8 mouse cellular contexts compared by ENCODE assay signal in genomic region chr2:18065708-18066030, GRCm38 (mm10). TPM values are rescaled to one million over a fixed set of nuclear protein-coding genes. Genes with fewer than 3 reads are reported as not detected.
DNase-seq lines count a peak whose midpoint lies in the region; ATAC-seq and TF ChIP-seq lines count a peak whose summit lies in the region.

No protein-coding gene starts in this region.

- DNase-seq in heart, postnatal 10 days, result no peak
- DNase-seq in cerebellum, postnatal 10 days, result no peak
- no peak for DNase-seq in left cerebral cortex, postnatal 25 days (ENCODE audit: low spot score in 2 of 2)
- no peak for DNase-seq in gastrocnemius, postnatal 4 days (ENCODE audit: low spot score in 2 of 2)

- peak overlapping the region; percentile 100 for H3K9ac ChIP-seq in heart, embryonic 12.5 days
- peak overlapping the region; percentile 95 for H3K9ac ChIP-seq in forebrain, embryonic 15.5 days (replicated peaks)
- H3K9ac ChIP-seq in liver, embryonic 16.5 days (ENCODE audit: low read depth, low read length), result peak overlapping the region; percentile 99

- 4% methylated on average over 6 of the region's 6 CpGs for WGBS in heart, embryonic 12.5 days
- 2% methylated on average over 6 of the region's 6 CpGs for WGBS in forebrain, embryonic 15.5 days
- WGBS in liver, embryonic 16.5 days (ENCODE audit: insufficient replicate concordance), result 3% methylated on average over 6 of the region's 6 CpGs

- peak overlapping the region; percentile 78 for H3K4me2 ChIP-seq in heart, embryonic 12.5 days
- peak overlapping the region; percentile 84 for H3K4me2 ChIP-seq in forebrain, embryonic 15.5 days (replicated peaks)
- peak overlapping the region; percentile 77 for H3K4me2 ChIP-seq in liver, embryonic 16.5 days (ENCODE audit: low read depth, low read length)

- no peaks in the 10 kb centered on the region for H3K9me3 ChIP-seq in heart, embryonic 12.5 days (replicated peaks)
- H3K9me3 ChIP-seq in E14TG2a.4 (ENCODE audit: low read length), result no peaks in the 10 kb centered on the region
- no peaks in the 10 kb centered on the region for H3K9me3 ChIP-seq in forebrain, embryonic 15.5 days
- H3K9me3 ChIP-seq in liver, embryonic 16.5 days (replicated peaks; ENCODE audit: control insufficient read depth, low read length), result no peaks in the 10 kb centered on the region

- H3K4me1 ChIP-seq in heart, embryonic 12.5 days (replicated peaks), result peaks cover 7% of the 10 kb centered on the region
- H3K4me1 ChIP-seq in E14TG2a.4 (replicated peaks; ENCODE audit: low read depth, low read length), result peaks cover 43% of the 10 kb centered on the region
- H3K4me1 ChIP-seq in forebrain, embryonic 15.5 days, result peaks cover 15% of the 10 kb centered on the region
- peaks cover 15% of the 10 kb centered on the region for H3K4me1 ChIP-seq in liver, embryonic 16.5 days (ENCODE audit: control insufficient read depth, low read depth, low read length)

- peak overlapping the region; percentile 100 for H3K27ac ChIP-seq in heart, embryonic 12.5 days (ENCODE audit: poor library complexity, severe bottlenecking)
- H3K27ac ChIP-seq in forebrain, embryonic 15.5 days (replicated peaks), result peak overlapping the region; percentile 99
- H3K27ac ChIP-seq in liver, embryonic 16.5 days (ENCODE audit: low read length), result peak overlapping the region; percentile 100

- peak overlapping the region; percentile 95 for H3K4me3 ChIP-seq in heart, embryonic 12.5 days
- H3K4me3 ChIP-seq in E14TG2a.4 (replicated peaks; ENCODE audit: low read length), result peak overlapping the region; percentile 89
- H3K4me3 ChIP-seq in forebrain, embryonic 15.5 days, result peak overlapping the region; percentile 90
- peak overlapping the region; percentile 98 for H3K4me3 ChIP-seq in liver, embryonic 16.5 days (ENCODE audit: low read depth, low read length)

- H3K27me3 ChIP-seq in heart, embryonic 12.5 days (replicated peaks), result no peaks in the 10 kb centered on the region
- no peaks in the 10 kb centered on the region for H3K27me3 ChIP-seq in E14TG2a.4 (ENCODE audit: insufficient read depth, low read length)
- no peaks in the 10 kb centered on the region for H3K27me3 ChIP-seq in forebrain, embryonic 15.5 days
- H3K27me3 ChIP-seq in liver, embryonic 16.5 days (ENCODE audit: control insufficient read depth, insufficient read depth, low read depth, low read length), result no peaks in the 10 kb centered on the region

- H3K36me3 ChIP-seq in heart, embryonic 12.5 days, result peaks cover 12% of the 10 kb centered on the region
- H3K36me3 ChIP-seq in E14TG2a.4 (ENCODE audit: insufficient read depth, low read length), result peaks cover 26% of the 10 kb centered on the region
- peaks cover 6% of the 10 kb centered on the region; the same call in 1 of the 2 replicates for H3K36me3 ChIP-seq in forebrain, embryonic 15.5 days
- no peaks in the 10 kb centered on the region; the same call in 1 of the 2 replicates for H3K36me3 ChIP-seq in liver, embryonic 16.5 days (ENCODE audit: control insufficient read depth, insufficient read depth)

- TF ChIP-seq CTCF in E14TG2a.4 (conservative IDR thresholded peaks at IDR 0.05; ENCODE audit: low read length), result no peak

- intact Hi-C loops in heart, postnatal 10 days (cut with DNase I), result loop anchor here (5.0 kb wide), 1 partner anchor 142 kb away; no protein-coding TSS in a partner anchor
- intact Hi-C loops in left cerebral cortex, postnatal 25 days (cut with DNase I), result loop anchor here (2.0 kb wide), 1 partner anchor 39 kb away; no protein-coding TSS in a partner anchor

- ATAC-seq in heart, embryonic 12.5 days (ENCODE audit: insufficient number of reproducible peaks, low FRiP score), result no peak; the same call in 1 of the 2 replicates
- ATAC-seq in forebrain, embryonic 15.5 days (replicated peaks), result no peak
- no peak for ATAC-seq in liver, embryonic 16.5 days (ENCODE audit: low read depth)

RNA-seq across cellular contexts. Expression of gene Mllt10, which starts 10.6 kb away (rescaled TPM):
- 36.3 and 37.1 TPM in 2 replicates for polyA plus RNA-seq in heart, embryonic 12.5 days (2016; fragmentation: Nextera tagmentation; extraction: Ambion mirVana)
- total RNA-seq in heart, postnatal 10 days (2021), result 10 to 100 TPM; 40.6 to 43.1 TPM
- 61.9 and 66.3 TPM in 2 replicates for polyA plus RNA-seq in forebrain, embryonic 15.5 days (2015; fragmentation: Nextera tagmentation; extraction: Ambion mirVana)
- 23.8 and 24.3 TPM in 2 replicates for polyA plus RNA-seq in liver, embryonic 16.5 days (2015; fragmentation: Nextera tagmentation; extraction: Ambion mirVana)
- 10 to 100 TPM; 47.2 to 51.5 TPM for total RNA-seq in left cerebral cortex, postnatal 25 days (2021)
- 10 to 100 TPM; 34.5 to 42.5 TPM for total RNA-seq in gastrocnemius, postnatal 4 days (2021)

RNA-seq across cellular contexts. Expression of gene Skida1, which starts 16.8 kb away (rescaled TPM):
- polyA plus RNA-seq in heart, embryonic 12.5 days (2016; fragmentation: Nextera tagmentation; extraction: Ambion mirVana), result 7.7 and 8.8 TPM in 2 replicates
- total RNA-seq in heart, postnatal 10 days (2021), result 1 to 10 TPM; 4.8 to 5.7 TPM
- polyA plus RNA-seq in forebrain, embryonic 15.5 days (2015; fragmentation: Nextera tagmentation; extraction: Ambion mirVana), result 10.9 and 13.8 TPM in 2 replicates
- polyA plus RNA-seq in liver, embryonic 16.5 days (2015; fragmentation: Nextera tagmentation; extraction: Ambion mirVana), result 0.28 and 0.38 TPM in 2 replicates
- total RNA-seq in left cerebral cortex, postnatal 25 days (2021), result 1 to 10 TPM; 7.5 to 8.3 TPM
- 1 to 10 TPM; 4.6 to 4.9 TPM for total RNA-seq in gastrocnemius, postnatal 4 days (2021)

RNA-seq across cellular contexts. Expression of gene A930004D18Rik, which starts 28.1 kb away (rescaled TPM):
- 14.8 and 18.3 TPM in 2 replicates for polyA plus RNA-seq in heart, embryonic 12.5 days (2016; fragmentation: Nextera tagmentation; extraction: Ambion mirVana)
- 1 to 10 TPM; 3.0 to 4.2 TPM for total RNA-seq in heart, postnatal 10 days (2021)
- 14.7 and 16.6 TPM in 2 replicates for polyA plus RNA-seq in forebrain, embryonic 15.5 days (2015; fragmentation: Nextera tagmentation; extraction: Ambion mirVana)
- 1.3 and 1.4 TPM in 2 replicates for polyA plus RNA-seq in liver, embryonic 16.5 days (2015; fragmentation: Nextera tagmentation; extraction: Ambion mirVana)
- total RNA-seq in left cerebral cortex, postnatal 25 days (2021), result 1 to 10 TPM; 1.7 to 2.8 TPM
- total RNA-seq in gastrocnemius, postnatal 4 days (2021), result 1 to 10 TPM; 5.3 to 6.5 TPM
